Mouse (Mus musculus) limb, embryonic 15.5 days (tissue): Measurements from ENCODE around the gene Fam131a. TPM values are rescaled to one million over a fixed set of nuclear protein-coding genes. Genes with fewer than 3 reads are reported as not detected.

Experiments
- ATAC-seq: fragments of 200-750 bp; cut with Nextera tagmentation; 2 replicates; pipeline ENCODE4 v1.8.0; 2017; ENCODE audit warnings: low read depth, moderate TSS enrichment; ENCODE audit not compliant: insufficient number of reproducible peaks, low FRiP score, low TSS enrichment
- H3K27ac ChIP-seq: fragments of 300-500 bp; sonication (generic); 2 replicates; pipeline ENCODE4 v1.5.1; 2015; ENCODE audit warnings: moderate library complexity, mild to moderate bottlenecking, inconsistent platforms
- H3K27me3 ChIP-seq: fragments of 300-500 bp; sonication (generic); 2 replicates; pipeline ENCODE4 v1.6.1; 2015; ENCODE audit warnings: inconsistent platforms
- H3K36me3 ChIP-seq: fragments of 300-500 bp; sonication (generic); 2 replicates; pipeline ENCODE4 v1.6.1; 2015; ENCODE audit warnings: inconsistent platforms
- H3K4me1 ChIP-seq: fragments of 300-500 bp; sonication (generic); 2 replicates; pipeline ENCODE4 v1.6.1; 2015; ENCODE audit warnings: inconsistent platforms
- H3K4me2 ChIP-seq: fragments of 300-500 bp; sonication (generic); 2 replicates; pipeline ENCODE4 v1.6.1; 2015; ENCODE audit warnings: mild to moderate bottlenecking, inconsistent platforms
- H3K4me3 ChIP-seq: fragments of 300-500 bp; sonication (generic); 2 replicates; pipeline ENCODE4 v1.5.1; 2015; ENCODE audit warnings: mild to moderate bottlenecking, inconsistent platforms
- H3K9ac ChIP-seq: fragments of 300-500 bp; sonication (generic); 2 replicates; pipeline ENCODE4 v1.6.1; 2015; ENCODE audit warnings: inconsistent platforms
- H3K9me3 ChIP-seq: fragments of 300-500 bp; sonication (generic); 2 replicates; pipeline ENCODE4 v1.6.1; 2016; ENCODE audit warnings: inconsistent platforms
- WGBS: fragments of 180-500 bp; shearing (Covaris S2); methylation state at CpG from one replicate; pipeline ENCODE4 v1.1.7; 2015; 5-methylcytosine and 5-hydroxymethylcytosine counted together
- polyA plus RNA-seq: library from polyadenylated mRNA; unstranded; fragments of >200 nt; fragmentation: Nextera tagmentation; extraction: Ambion mirVana; gene quantifications from 2 replicates; pipeline ENCODE4 v1.2.1, GENCODE M21; 2015

Fam131a gene
- polyA plus RNA-seq, 1 experiment from 2014 or later = 12.8 TPM

GRCm38 (mm10) chr16:20722736-20723135 is 29.7 kb downstream of the Fam131a start:
- no peak for ATAC-seq
- Histone ChIP-seq H3K4me1 (peaks cover 7% of the 10 kb centered on the region), H3K9ac (no peak overlapping the region), H3K4me2 (no peak overlapping the region), H3K9me3 (no peaks in the 10 kb centered on the region), H3K27me3 (no peaks in the 10 kb centered on the region), H3K36me3 (peaks cover 29% of the 10 kb centered on the region), H3K27ac (no peak overlapping the region), H3K4me3 (no peak overlapping the region)
- WGBS = 59% methylated on average over 4 of the region's 4 CpGs

GRCm38 (mm10) chr16:20723247-20723646 is 30.2 kb downstream of the Fam131a start:
- no peak overlapping the region for H3K4me2 ChIP-seq
- no peaks in the 10 kb centered on the region for H3K9me3 ChIP-seq
- H3K27me3 ChIP-seq = no peaks in the 10 kb centered on the region
- no peak for ATAC-seq
- no peak overlapping the region for H3K4me3 ChIP-seq
- WGBS = 34% methylated on average over 4 of the region's 4 CpGs
- H3K36me3 ChIP-seq = peaks cover 29% of the 10 kb centered on the region
- H3K4me1 ChIP-seq = peaks cover 7% of the 10 kb centered on the region
- H3K9ac ChIP-seq = no peak overlapping the region
- H3K27ac ChIP-seq = no peak overlapping the region

- H3K27me3 ChIP-seq = no peaks in the 10 kb centered on the region
- H3K9me3 ChIP-seq = no peaks in the 10 kb centered on the region
- H3K36me3 ChIP-seq = peaks cover 29% of the 10 kb centered on the region
- H3K9ac ChIP-seq = no peak overlapping the region
- 22% methylated on average over 5 of the region's 5 CpGs for WGBS
- no peak overlapping the region for H3K4me3 ChIP-seq
- no peak overlapping the region for H3K27ac ChIP-seq
- 0 out of 2 replicates have a peak, but pooled peaks have one; percentile 46 for ATAC-seq
- no peak overlapping the region for H3K4me2 ChIP-seq
- no peaks in the 10 kb centered on the region for H3K4me1 ChIP-seq
Measured at GRCm38 (mm10) chr16:20724338-20724748, 31.3 kb downstream of the Fam131a start.

DNA sequence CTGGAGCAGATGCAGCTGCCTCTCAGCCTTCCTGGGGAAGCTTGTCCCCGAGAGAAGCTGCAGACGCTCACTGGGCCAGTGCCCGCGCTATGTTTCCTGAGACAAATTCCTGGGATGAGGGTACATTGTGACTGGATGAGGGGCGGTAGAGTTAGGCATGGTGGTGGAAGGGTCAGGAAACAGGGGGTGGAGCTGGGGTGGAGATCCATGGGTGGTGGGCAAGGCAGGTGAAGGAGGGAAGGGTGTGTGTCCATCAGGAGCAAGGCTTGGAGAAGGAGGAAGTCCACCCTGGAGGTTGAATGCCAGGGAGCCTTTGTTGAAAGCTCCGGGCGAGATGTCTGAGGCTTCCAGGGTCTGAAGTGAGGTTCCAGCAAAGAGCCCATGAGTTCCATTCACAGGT is 32.3 kb downstream of the Fam131a start:
- no peak for ATAC-seq
- Histone ChIP-seq H3K9ac (no peak overlapping the region), H3K4me1 (no peaks in the 10 kb centered on the region), H3K4me2 (no peak overlapping the region), H3K27ac (no peak overlapping the region), H3K4me3 (no peak overlapping the region), H3K9me3 (no peaks in the 10 kb centered on the region), H3K36me3 (peaks cover 21% of the 10 kb centered on the region), H3K27me3 (no peaks in the 10 kb centered on the region)
- whole genome bisulfite sequencing = 60% methylated on average over 7 of the region's 7 CpGs

DNA sequence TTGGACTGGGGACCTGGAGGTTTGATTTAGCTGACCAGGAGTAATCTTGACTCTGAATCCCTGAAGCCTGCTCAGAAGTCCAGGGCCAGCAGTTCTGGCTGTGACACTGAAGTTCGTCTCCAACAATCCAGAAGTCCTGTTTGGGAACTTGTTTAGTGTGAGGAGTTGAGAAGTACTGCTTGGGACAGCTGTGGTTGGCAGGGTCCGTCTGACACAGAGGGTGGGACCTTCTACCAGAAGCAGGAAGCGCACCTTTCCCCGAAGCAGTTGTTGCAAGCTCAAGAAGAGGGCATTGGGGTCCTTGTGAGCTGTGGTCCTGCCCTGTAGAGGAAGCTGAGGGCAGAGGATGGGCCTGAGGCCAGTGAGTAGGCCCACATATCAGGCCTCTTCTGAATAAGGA is 32.7 kb downstream of the Fam131a start:
- 78% methylated on average over 4 of the region's 4 CpGs for WGBS
- Histone ChIP-seq H3K27me3 (no peaks in the 10 kb centered on the region), H3K4me1 (no peaks in the 10 kb centered on the region), H3K4me2 (no peak overlapping the region), H3K27ac (no peak overlapping the region), H3K9ac (no peak overlapping the region), H3K36me3 (peaks cover 17% of the 10 kb centered on the region), H3K9me3 (no peaks in the 10 kb centered on the region), H3K4me3 (no peak overlapping the region)
- no peak for ATAC-seq

DNA sequence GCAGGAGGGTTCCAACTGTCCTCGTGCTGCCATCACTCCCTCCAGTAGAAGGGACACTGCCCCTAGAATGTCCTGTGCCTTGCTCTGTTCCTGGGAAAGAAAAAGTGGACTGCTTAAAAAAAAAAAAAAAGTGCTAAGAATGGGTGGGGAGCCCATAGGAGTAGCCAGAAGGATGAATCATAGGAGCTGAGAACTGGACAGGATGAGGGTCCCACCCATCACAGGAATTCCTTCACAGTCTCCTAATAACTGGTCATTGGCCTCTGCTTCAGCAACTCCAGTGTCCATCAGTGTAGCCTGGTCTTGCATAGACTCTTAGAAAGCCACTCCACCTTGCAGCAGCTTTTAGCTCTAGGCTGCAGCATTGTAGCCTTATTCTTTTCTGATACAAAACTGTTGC is 33.3 kb downstream of the Fam131a start:
- H3K27ac ChIP-seq = no peak overlapping the region
- H3K9me3 ChIP-seq = no peaks in the 10 kb centered on the region
- H3K4me2 ChIP-seq = no peak overlapping the region
- no peaks in the 10 kb centered on the region for H3K27me3 ChIP-seq
- H3K4me1 ChIP-seq = no peaks in the 10 kb centered on the region
- H3K4me3 ChIP-seq = no peak overlapping the region
- ATAC-seq = no peak
- WGBS = 65% methylated on average over 1 of the region's 1 CpGs
- peaks cover 15% of the 10 kb centered on the region for H3K36me3 ChIP-seq
- no peak overlapping the region for H3K9ac ChIP-seq

GRCm38 (mm10) chr16:20730293-20730711 is 37.3 kb downstream of the Fam131a start:
- H3K9ac ChIP-seq = no peak overlapping the region
- WGBS = 38% methylated on average over 5 of the region's 5 CpGs

GRCm38 (mm10) chr16:20731688-20732087 is 38.6 kb downstream of the Fam131a start:
- no peak overlapping the region for H3K9ac ChIP-seq
- no peak overlapping the region for H3K4me3 ChIP-seq
- no peak overlapping the region for H3K27ac ChIP-seq
- peaks cover 27% of the 10 kb centered on the region for H3K27me3 ChIP-seq
- H3K9me3 ChIP-seq = no peaks in the 10 kb centered on the region
- WGBS = 62% methylated on average over 5 of the region's 5 CpGs
- peaks cover 25% of the 10 kb centered on the region for H3K4me1 ChIP-seq
- no peak overlapping the region for H3K4me2 ChIP-seq
- H3K36me3 ChIP-seq = 0 out of 2 replicates have a peak, but pooled peaks cover 2% of the 10 kb centered on the region
- no peak for ATAC-seq

More at GRCm38 (mm10) chr16:20730293-20730711, 37.3 kb downstream of the Fam131a start:
- peaks cover 25% of the 10 kb centered on the region for H3K4me1 ChIP-seq
- no peak overlapping the region for H3K4me3 ChIP-seq
- no peaks in the 10 kb centered on the region for H3K36me3 ChIP-seq
- H3K4me2 ChIP-seq = no peak overlapping the region
- no peak for ATAC-seq
- H3K27me3 ChIP-seq = peaks cover 18% of the 10 kb centered on the region
- H3K9me3 ChIP-seq = no peaks in the 10 kb centered on the region
- no peak overlapping the region for H3K27ac ChIP-seq

GRCm38 (mm10) chr16:20732251-20732924 is 39.3 kb downstream of the Fam131a start:
- Histone ChIP-seq H3K9ac (peak overlapping the region; percentile 85), H3K4me1 (peaks cover 25% of the 10 kb centered on the region), H3K4me3 (peak overlapping the region; percentile 68), H3K27ac (peak overlapping the region; percentile 91), H3K27me3 (peaks cover 33% of the 10 kb centered on the region), H3K4me2 (peak overlapping the region; percentile 94), H3K36me3 (peaks cover 7% of the 10 kb centered on the region; the same call in 1 of the 2 replicates), H3K9me3 (no peaks in the 10 kb centered on the region)
- peak; percentile 50 for ATAC-seq
- under 1% methylated on average over 22 of the region's 30 CpGs for WGBS

GRCm38 (mm10) chr16:20732925-20733730 is 40.1 kb downstream of the Fam131a start, which contains the start of gene Chrd:
TSS of gene Chrd (plus strand) at chr16:20733127.
- Histone ChIP-seq H3K36me3 (peaks cover 7% of the 10 kb centered on the region; the same call in 1 of the 2 replicates), H3K4me2 (peak within 1 kb of the TSS; percentile 94), H3K9ac (peak within 1 kb of the TSS; percentile 85), H3K4me3 (peak within 1 kb of the TSS; percentile 68), H3K27ac (peak within 1 kb of the TSS; percentile 91), H3K27me3 (peaks cover 33% of the 10 kb centered on the region), H3K9me3 (no peaks in the 10 kb centered on the region), H3K4me1 (peaks cover 25% of the 10 kb centered on the region)
- under 1% methylated on average over 55 of the region's 70 CpGs for WGBS
- ATAC-seq = peak; percentile 70

- peak within 1 kb of the TSS; percentile 68 for H3K4me3 ChIP-seq
- peak within 1 kb of the TSS; percentile 94 for H3K4me2 ChIP-seq
- 4% methylated on average over 45 of the region's 45 CpGs for WGBS
- peaks cover 7% of the 10 kb centered on the region; the same call in 1 of the 2 replicates for H3K36me3 ChIP-seq
- H3K9ac ChIP-seq = peak within 1 kb of the TSS; percentile 85
- peaks cover 33% of the 10 kb centered on the region for H3K27me3 ChIP-seq
- H3K9me3 ChIP-seq = no peaks in the 10 kb centered on the region
- no peak for ATAC-seq
- H3K27ac ChIP-seq = peak within 1 kb of the TSS; percentile 91
- H3K4me1 ChIP-seq = peaks cover 25% of the 10 kb centered on the region
Measured at GRCm38 (mm10) chr16:20733731-20734730, 41.0 kb downstream of the Fam131a start, which contains the start of gene Thpo. TSS of gene Thpo (minus strand) at chr16:20734511.
